Mouse (Mus musculus) neural tube, embryonic 15.5 days (tissue): ENCODE data around the gene Syt6. TPM values are rescaled to one million over a fixed set of nuclear protein-coding genes. Genes with fewer than 3 reads are reported as not detected.

Experiments
- ATAC-seq: fragments of 200-750 bp; cut with Nextera tagmentation; 2 replicates; pipeline ENCODE4 v1.8.0; 2017; ENCODE audit warnings: mild to moderate bottlenecking, moderate TSS enrichment, moderate library complexity; ENCODE audit not compliant: low FRiP score
- H3K27ac ChIP-seq: fragments of 300-500 bp; sonication (generic); replicated peaks from 2 replicates; pipeline ENCODE4 v1.5.1; 2015; ENCODE audit warnings: mild to moderate bottlenecking, inconsistent platforms
- H3K27me3 ChIP-seq: fragments of 300-500 bp; sonication (generic); replicated peaks from 2 replicates; pipeline ENCODE4 v1.6.1; 2015; ENCODE audit warnings: inconsistent platforms
- H3K36me3 ChIP-seq: fragments of 300-500 bp; sonication (generic); 2 replicates; pipeline ENCODE4 v1.6.1; 2015; ENCODE audit warnings: inconsistent platforms
- H3K4me1 ChIP-seq: fragments of 300-500 bp; sonication (generic); 2 replicates; pipeline ENCODE4 v1.6.1; 2015; ENCODE audit warnings: inconsistent platforms
- H3K4me2 ChIP-seq: fragments of 300-500 bp; sonication (generic); 2 replicates; pipeline ENCODE4 v1.6.1; 2015; ENCODE audit warnings: inconsistent platforms, mild to moderate bottlenecking, moderate library complexity
- H3K4me3 ChIP-seq: fragments of 300-500 bp; sonication (generic); replicated peaks from 2 replicates; pipeline ENCODE4 v1.5.1; 2015; ENCODE audit warnings: mild to moderate bottlenecking, inconsistent platforms
- H3K9ac ChIP-seq: fragments of 300-500 bp; sonication (generic); replicated peaks from 2 replicates; pipeline ENCODE4 v1.6.1; 2015; ENCODE audit warnings: mild to moderate bottlenecking, inconsistent platforms
- H3K9me3 ChIP-seq: fragments of 300-500 bp; sonication (generic); replicated peaks from 2 replicates; pipeline ENCODE4 v1.6.1; 2016; ENCODE audit warnings: inconsistent platforms
- WGBS: fragments of 180-500 bp; shearing (Covaris S2); methylation state at CpG from one replicate; pipeline ENCODE4 v1.1.7; 2015; ENCODE audit warnings: mixed read lengths; 5-methylcytosine and 5-hydroxymethylcytosine counted together
- polyA plus RNA-seq: library from polyadenylated mRNA; unstranded; fragments of >200 nt; fragmentation: Nextera tagmentation; extraction: Ambion mirVana; gene quantifications from 2 replicates; pipeline ENCODE4 v1.2.1, GENCODE M21; 2015

Gene Syt6
- polyA plus RNA-seq, 1 experiment from 2014 or later = 14.1 TPM

DNA sequence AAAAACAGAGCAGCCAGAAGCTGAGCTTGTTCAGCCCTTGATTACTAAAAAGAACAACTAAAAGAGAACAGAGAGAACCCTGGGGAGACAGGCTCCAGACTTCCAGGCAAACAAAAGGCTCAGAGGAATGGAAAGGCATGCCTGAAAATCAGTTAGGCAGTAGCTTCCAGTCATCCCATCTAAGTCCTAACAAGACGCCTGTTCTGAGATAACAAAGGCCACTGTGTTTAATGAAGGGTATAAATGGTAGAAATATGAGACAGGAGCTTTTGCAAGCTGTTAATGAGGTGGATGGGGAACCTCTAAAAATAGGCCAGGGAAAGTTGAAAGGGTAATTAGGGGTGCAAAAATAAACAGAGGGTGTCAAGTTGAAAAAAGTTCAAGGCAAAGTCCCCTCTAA lies 75.4 kb downstream of the Syt6 start:
- H3K27ac ChIP-seq = no peak overlapping the region
- H3K27me3 ChIP-seq = no peaks in the 10 kb centered on the region
- H3K4me2 ChIP-seq = no peak overlapping the region
- no peaks in the 10 kb centered on the region for H3K36me3 ChIP-seq
- peaks cover 7% of the 10 kb centered on the region; the same call in 1 of the 2 replicates for H3K4me1 ChIP-seq
- no peak overlapping the region for H3K9ac ChIP-seq
- H3K4me3 ChIP-seq = no peak overlapping the region
- ATAC-seq = no peak
- no peaks in the 10 kb centered on the region for H3K9me3 ChIP-seq
- WGBS = 29% methylated on average over 1 of the region's 1 CpGs

DNA sequence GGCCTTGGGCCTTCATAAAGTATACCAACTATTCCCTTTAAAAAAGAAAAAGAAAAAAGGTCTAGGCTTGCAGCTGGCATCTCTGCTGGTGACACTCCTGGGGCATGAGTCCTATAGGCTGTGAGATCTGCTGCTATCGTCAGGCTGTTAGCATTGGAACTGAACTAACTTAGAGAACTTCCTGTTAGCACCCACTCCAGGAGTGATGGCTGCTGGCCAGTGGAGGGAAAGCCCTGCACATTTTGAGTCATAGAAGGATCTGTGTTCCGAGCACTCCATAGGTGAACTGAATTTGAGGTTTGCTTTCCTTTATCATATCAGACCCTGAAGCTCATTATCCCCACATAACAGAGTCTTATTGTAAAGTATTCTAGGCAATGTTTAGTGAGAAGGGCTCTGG lies 85.0 kb downstream of the Syt6 start:
- Histone ChIP-seq H3K4me1 (peaks cover 15% of the 10 kb centered on the region), H3K27me3 (no peaks in the 10 kb centered on the region), H3K27ac (no peak overlapping the region), H3K9ac (no peak overlapping the region), H3K4me3 (no peak overlapping the region), H3K36me3 (no peaks in the 10 kb centered on the region), H3K4me2 (no peak overlapping the region), H3K9me3 (no peaks in the 10 kb centered on the region)
- WGBS = 82% methylated on average over 2 of the region's 2 CpGs
- ATAC-seq = no peak

DNA sequence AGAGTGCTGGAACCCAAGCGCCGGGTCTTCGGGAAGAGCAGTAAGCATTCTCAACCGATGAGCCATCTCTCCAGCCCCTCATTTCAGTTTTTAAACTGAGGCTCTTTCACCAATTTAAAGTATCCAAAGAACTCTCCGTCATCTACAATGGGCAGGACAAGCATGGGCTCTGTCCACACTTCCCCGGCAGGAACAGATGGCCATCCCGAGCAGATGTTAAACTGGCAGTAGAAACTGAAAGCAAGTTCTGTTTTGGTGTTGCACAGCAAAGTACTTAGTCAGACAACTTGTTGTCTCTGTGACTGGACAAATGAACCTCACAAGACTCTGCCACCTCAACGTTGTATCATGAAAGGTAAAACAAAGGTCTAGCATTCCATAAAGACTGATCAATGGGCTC lies 86.7 kb downstream of the Syt6 start:
- no peaks in the 10 kb centered on the region for H3K36me3 ChIP-seq
- no peak overlapping the region for H3K9ac ChIP-seq
- no peak overlapping the region for H3K27ac ChIP-seq
- no peaks in the 10 kb centered on the region for H3K27me3 ChIP-seq
- no peak for ATAC-seq
- no peak overlapping the region for H3K4me2 ChIP-seq
- 75% methylated on average over 8 of the region's 8 CpGs for WGBS
- peaks cover 15% of the 10 kb centered on the region for H3K4me1 ChIP-seq
- no peak overlapping the region for H3K4me3 ChIP-seq
- no peaks in the 10 kb centered on the region for H3K9me3 ChIP-seq

DNA sequence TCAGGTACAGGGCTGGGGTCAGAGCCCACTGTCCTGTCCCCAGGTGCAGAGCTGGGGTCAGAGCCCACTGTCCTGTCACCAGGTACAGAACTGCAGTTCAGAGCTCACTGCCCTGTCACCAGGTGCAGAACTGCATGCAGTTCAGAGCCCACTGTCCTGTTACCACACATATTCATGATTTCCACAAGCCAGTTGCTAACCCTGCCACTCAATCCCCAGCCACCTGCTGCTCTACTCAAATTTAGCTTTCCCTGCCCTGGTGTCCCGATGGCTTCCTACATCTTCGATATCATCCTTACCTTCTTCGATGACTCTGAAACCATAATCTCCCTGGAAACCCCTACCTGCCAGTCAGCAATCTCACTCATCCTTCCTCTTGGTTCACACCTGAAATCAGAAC lies 88.4 kb downstream of the Syt6 start:
- no peaks in the 10 kb centered on the region for H3K36me3 ChIP-seq
- H3K4me1 ChIP-seq = peaks cover 9% of the 10 kb centered on the region; the same call in 1 of the 2 replicates
- 93% methylated on average over 3 of the region's 3 CpGs for WGBS
- no peak for ATAC-seq
- no peaks in the 10 kb centered on the region for H3K9me3 ChIP-seq
- H3K4me2 ChIP-seq = no peak overlapping the region
- H3K27me3 ChIP-seq = no peaks in the 10 kb centered on the region
- H3K27ac ChIP-seq = no peak overlapping the region
- no peak overlapping the region for H3K4me3 ChIP-seq
- no peak overlapping the region for H3K9ac ChIP-seq

DNA sequence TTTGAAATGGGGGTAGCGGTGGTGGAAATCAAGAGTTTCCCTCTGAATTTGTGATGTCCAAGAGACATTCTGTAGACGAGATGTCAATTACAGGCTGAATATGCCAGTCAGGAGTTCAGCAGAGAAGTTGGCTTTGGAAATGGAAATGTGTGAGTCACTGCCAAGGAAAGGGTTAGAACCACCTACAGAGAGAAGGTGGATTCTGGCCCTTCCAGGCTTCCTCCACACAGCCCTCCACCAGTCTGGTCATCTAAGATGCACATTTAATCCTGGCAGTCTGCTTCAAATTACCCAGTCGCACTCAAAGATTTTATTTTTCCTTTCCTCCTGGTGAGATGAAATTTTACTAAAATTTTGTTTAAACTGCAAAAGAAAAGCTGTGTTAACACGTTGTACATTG lies 97.1 kb downstream of the Syt6 start:
- no peak overlapping the region for H3K27ac ChIP-seq
- H3K9me3 ChIP-seq = no peaks in the 10 kb centered on the region
- H3K27me3 ChIP-seq = no peaks in the 10 kb centered on the region
- no peak overlapping the region for H3K9ac ChIP-seq
- ATAC-seq = no peak
- H3K4me2 ChIP-seq = no peak overlapping the region
- H3K4me1 ChIP-seq = peaks cover 10% of the 10 kb centered on the region; the same call in 1 of the 2 replicates
- H3K36me3 ChIP-seq = no peaks in the 10 kb centered on the region
- H3K4me3 ChIP-seq = no peak overlapping the region
- 85% methylated on average over 4 of the region's 4 CpGs for WGBS

DNA sequence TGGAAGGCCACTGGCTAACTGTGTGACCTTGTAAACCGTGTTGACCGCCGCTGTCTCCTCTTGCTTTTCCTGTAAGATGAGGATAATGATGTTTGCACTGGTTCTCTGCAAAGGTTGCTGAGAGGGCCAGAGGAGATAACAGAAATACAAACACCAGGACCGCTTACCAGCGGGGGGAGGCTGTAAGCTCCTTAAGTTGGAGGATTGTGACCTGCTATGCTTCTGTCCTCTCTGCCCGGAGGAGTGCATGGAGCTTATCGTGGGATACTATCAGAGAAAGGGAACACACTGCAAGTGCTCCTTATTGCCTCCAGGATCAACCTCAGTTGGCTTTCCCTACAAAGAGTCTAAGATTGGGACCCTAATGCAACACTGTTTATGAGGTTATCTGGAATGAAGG lies 97.7 kb downstream of the Syt6 start:
- Histone ChIP-seq H3K27me3 (no peaks in the 10 kb centered on the region), H3K36me3 (no peaks in the 10 kb centered on the region), H3K4me3 (no peak overlapping the region), H3K9ac (no peak overlapping the region), H3K4me2 (no peak overlapping the region), H3K4me1 (peaks cover 6% of the 10 kb centered on the region; the same call in 1 of the 2 replicates), H3K27ac (no peak overlapping the region), H3K9me3 (no peaks in the 10 kb centered on the region)
- ATAC-seq = no peak
- WGBS = 80% methylated on average over 7 of the region's 7 CpGs

DNA sequence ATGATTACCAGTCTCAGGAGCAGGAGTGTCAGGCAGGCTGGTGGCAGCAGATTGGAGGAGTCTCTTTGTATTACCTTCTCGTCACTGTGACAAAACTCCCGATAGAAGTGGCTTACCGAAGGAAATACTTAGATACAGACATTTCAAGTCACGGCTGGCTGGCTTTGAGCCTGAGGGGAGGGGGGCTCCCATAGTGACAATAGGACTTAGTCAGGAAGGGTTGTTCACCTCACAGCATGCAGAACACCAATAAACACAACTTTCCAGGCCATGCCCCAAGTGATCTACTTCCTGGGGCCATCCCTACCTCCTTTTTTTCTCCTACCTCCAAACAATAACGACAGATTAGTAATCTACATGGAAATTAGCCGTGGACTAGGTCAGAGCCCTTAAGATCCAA lies 103.8 kb downstream of the Syt6 start:
- Histone ChIP-seq H3K27ac (no peak overlapping the region), H3K27me3 (no peaks in the 10 kb centered on the region), H3K9ac (no peak overlapping the region), H3K4me3 (no peak overlapping the region), H3K36me3 (no peaks in the 10 kb centered on the region), H3K4me2 (no peak overlapping the region), H3K4me1 (peaks cover 16% of the 10 kb centered on the region), H3K9me3 (no peaks in the 10 kb centered on the region)
- 16% methylated on average over 6 of the region's 6 CpGs for WGBS
- no peak for ATAC-seq

DNA sequence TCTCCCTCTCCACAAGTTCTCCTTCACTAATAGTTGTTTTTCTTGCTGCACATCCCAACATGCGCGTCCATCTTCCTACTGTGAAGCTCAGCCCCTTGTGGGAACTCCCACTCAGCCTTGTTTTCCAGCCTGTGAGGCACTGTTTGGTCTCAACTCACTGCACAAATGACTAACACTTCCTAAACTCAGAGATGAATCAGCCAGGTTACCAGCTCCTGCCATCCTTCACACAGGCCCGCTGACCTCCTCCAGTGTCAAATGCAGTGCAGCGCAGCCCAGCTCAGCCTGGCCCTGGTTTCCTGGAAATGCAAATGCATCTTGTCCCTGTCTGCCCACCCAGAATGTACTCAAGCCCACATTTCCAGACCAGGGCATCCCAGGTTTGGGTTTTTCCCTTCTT lies 107.4 kb downstream of the Syt6 start:
- Histone ChIP-seq H3K4me2 (no peak overlapping the region), H3K27me3 (no peaks in the 10 kb centered on the region), H3K36me3 (no peaks in the 10 kb centered on the region), H3K27ac (0 out of 2 replicates have a peak overlapping the region, but pooled peaks have one; percentile 23), H3K4me1 (peaks cover 17% of the 10 kb centered on the region), H3K9me3 (no peaks in the 10 kb centered on the region), H3K9ac (no peak overlapping the region), H3K4me3 (no peak overlapping the region)
- ATAC-seq = no peak
- 47% methylated on average over 4 of the region's 4 CpGs for WGBS

DNA sequence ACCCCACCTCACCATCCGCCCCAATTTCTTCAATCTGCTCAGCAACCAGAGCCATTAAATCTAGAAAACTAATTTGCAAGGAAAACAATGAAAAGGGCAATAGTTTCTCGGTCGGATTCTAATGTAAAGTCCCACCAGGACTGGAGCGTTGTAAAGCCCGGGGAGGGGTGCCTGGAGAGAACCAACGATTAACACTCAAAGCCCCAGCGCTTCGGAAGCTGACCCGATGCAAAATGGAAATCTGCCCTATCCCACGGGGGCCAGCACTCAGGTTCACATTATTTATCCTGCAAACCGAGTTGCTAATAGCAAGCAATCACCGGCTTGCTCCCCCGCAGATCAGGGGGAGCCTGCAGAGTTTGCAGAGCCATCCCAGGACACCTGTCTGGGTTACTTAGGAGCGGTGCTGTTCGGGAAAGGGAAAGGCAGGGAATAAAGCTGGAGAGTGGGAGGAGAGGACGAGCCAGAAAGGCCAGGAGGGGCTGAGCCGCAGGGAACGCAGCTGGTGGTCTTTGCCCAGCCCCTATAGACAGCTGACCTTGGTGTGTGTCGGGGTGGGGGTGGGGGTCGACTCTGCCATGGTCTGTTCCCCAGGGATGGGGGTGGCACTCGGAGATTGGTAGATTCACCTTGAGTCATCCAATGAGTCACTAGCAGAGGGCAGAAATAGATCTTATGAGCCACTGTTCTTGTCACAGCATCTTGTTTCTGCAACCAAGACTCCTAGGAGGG lies 108.4 kb downstream of the Syt6 start:
- H3K4me2 ChIP-seq = peak overlapping the region; percentile 51
- 3% methylated on average over 21 of the region's 21 CpGs for WGBS
- H3K27ac ChIP-seq = no peak overlapping the region
- no peak overlapping the region; the same call in 1 of the 2 replicates for H3K4me3 ChIP-seq
- H3K36me3 ChIP-seq = no peaks in the 10 kb centered on the region
- H3K9me3 ChIP-seq = no peaks in the 10 kb centered on the region
- H3K27me3 ChIP-seq = no peaks in the 10 kb centered on the region
- peaks cover 17% of the 10 kb centered on the region for H3K4me1 ChIP-seq
- no peak overlapping the region for H3K9ac ChIP-seq
- peak; percentile 33; the same call in 1 of the 2 replicates for ATAC-seq

DNA sequence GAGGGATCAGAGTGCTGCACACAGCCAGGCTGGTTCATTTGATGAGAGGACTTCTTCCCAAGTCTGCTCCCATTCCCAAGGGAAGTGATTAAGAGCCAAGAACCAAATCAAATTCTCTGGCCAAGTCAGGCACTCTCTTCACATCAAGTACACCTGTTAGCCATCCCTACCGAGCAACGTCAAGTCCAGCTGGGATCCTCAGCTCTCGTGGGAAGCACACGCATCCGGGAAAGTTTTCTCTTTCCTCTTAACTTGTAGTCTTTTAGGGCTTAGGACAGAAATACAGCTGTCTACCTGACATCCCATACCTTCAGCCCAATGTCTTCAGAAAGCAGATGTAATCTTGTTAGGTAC lies 108.9 kb downstream of the Syt6 start:
- Histone ChIP-seq H3K4me2 (peak overlapping the region; percentile 51), H3K27me3 (no peaks in the 10 kb centered on the region), H3K27ac (no peak overlapping the region), H3K36me3 (no peaks in the 10 kb centered on the region), H3K4me1 (peaks cover 17% of the 10 kb centered on the region), H3K9me3 (no peaks in the 10 kb centered on the region), H3K4me3 (no peak overlapping the region), H3K9ac (no peak overlapping the region)
- 36% methylated on average over 5 of the region's 5 CpGs for WGBS
- ATAC-seq = no peak

DNA sequence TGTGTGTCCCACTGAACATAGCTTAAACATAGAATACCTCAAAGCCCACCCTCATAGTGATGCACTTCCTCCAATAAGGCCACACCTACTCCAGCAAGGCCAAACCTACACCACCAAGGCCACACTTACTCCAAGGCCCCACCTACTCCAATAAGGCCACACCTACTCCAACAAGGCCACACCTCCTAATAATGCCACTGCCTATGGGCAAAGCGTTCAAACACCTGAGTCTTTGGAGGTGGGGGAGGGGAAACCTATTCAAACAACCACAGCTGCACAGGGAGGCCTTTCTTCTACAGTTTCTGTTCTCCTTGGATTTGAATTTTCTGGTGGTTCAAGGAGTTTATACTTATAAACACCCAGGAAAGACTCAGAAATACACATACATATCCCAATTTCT lies 114.0 kb downstream of the Syt6 start:
- Histone ChIP-seq H3K27ac (no peak overlapping the region), H3K36me3 (no peaks in the 10 kb centered on the region), H3K4me1 (no peaks in the 10 kb centered on the region), H3K4me3 (no peak overlapping the region), H3K9me3 (no peaks in the 10 kb centered on the region), H3K4me2 (no peak overlapping the region), H3K9ac (no peak overlapping the region), H3K27me3 (no peaks in the 10 kb centered on the region)
- 68% methylated on average over 1 of the region's 1 CpGs for WGBS
- no peak for ATAC-seq

DNA sequence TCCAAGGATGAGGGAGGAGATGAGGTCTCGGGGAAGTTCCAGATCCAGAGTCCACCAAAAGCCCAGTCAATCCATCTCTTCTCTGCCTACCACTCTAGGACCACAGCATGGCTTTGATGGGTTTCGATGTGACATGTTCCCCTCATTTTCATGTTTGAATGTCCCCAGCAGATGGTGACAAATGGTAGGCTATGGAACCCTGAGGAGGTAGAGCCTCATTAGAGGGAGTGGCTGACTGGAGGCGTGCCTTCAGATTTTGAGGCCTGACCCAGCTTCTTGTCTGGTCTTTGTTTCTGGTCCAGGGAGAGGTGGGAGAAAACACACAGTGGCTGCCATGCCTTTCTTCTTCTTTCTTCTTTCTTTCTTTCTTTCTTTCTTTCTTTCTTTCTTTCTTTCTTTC lies 115.5 kb downstream of the Syt6 start:
- WGBS = 82% methylated on average over 3 of the region's 3 CpGs
- Histone ChIP-seq H3K27ac (no peak overlapping the region), H3K36me3 (no peaks in the 10 kb centered on the region), H3K9me3 (no peaks in the 10 kb centered on the region), H3K4me3 (no peak overlapping the region), H3K4me1 (0 out of 2 replicates have a peak, but pooled peaks cover under 1% of the 10 kb centered on the region), H3K9ac (no peak overlapping the region), H3K27me3 (no peaks in the 10 kb centered on the region), H3K4me2 (no peak overlapping the region)
- no peak for ATAC-seq
